Mouse (Mus musculus) liver, adult 2 months (tissue): Measurements from ENCODE around the gene Usp18.

Experiments used
- CTCF ChIP-seq: fragments of 200-500 bp; IDR thresholded peaks from 2 replicates; pipeline ENCODE4 v1.5.1; 2011; ENCODE audit warnings: low read depth, low read length, control low read depth
- POLR2A ChIP-seq: fragments of 200-500 bp; IDR thresholded peaks from 2 replicates; pipeline ENCODE4 v1.6.1; 2011; ENCODE audit warnings: low read length, control low read depth; ENCODE audit not compliant: insufficient read depth; ENCODE audit errors: extremely low read depth

DNA sequence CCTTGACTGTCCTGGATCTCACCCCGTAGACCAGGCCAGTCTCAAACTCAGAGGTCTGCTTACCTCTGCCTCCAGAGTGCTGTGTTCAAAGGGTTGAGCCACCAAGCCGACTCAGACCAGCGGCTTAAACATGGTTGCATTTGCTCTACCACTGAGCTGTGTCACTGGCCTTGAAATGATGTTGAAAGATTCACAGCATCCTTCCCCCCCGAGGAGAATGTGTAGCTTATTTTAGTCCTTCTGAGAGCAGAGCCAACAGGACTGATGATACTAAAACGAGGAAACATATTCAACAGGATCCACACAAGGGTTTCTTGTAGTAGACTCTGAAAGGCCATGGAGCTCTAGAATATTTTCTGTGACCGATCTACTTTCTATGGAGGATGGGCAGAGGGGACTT is 29.8 kb upstream of the Usp18 start:
- no peak for TF ChIP-seq CTCF
- TF ChIP-seq POLR2A, result no peak
